Mouse (Mus musculus) midbrain, embryonic 16.5 days (tissue): ENCODE results near the gene Def6. TPM values are rescaled to one million over a fixed set of nuclear protein-coding genes. Genes with fewer than 3 reads are reported as not detected.

Source experiments
- ATAC-seq: fragments of 200-750 bp; cut with Nextera tagmentation; 2 replicates; pipeline ENCODE4 v1.8.0; 2017; ENCODE audit warnings: moderate TSS enrichment
- H3K27ac ChIP-seq: fragments of 300-500 bp; sonication (generic); 2 replicates; pipeline ENCODE4 v1.5.1; 2014; ENCODE audit warnings: mild to moderate bottlenecking, low read length, mixed read lengths
- H3K27me3 ChIP-seq: fragments of 300-500 bp; sonication (generic); 2 replicates; pipeline ENCODE4 v1.6.1; 2014; ENCODE audit warnings: low read depth, low read length, mixed read lengths; ENCODE audit not compliant: control insufficient read depth, insufficient read depth
- H3K36me3 ChIP-seq: fragments of 300-500 bp; sonication (generic); 2 replicates; pipeline ENCODE4 v1.6.1; 2014; ENCODE audit warnings: mild to moderate bottlenecking, low read length, moderate library complexity, mixed read lengths; ENCODE audit not compliant: control insufficient read depth, insufficient read depth
- H3K4me1 ChIP-seq: fragments of 300-500 bp; sonication (generic); 2 replicates; pipeline ENCODE4 v1.6.1; 2014; ENCODE audit warnings: mild to moderate bottlenecking, low read length, mixed read lengths; ENCODE audit not compliant: control insufficient read depth, insufficient read depth
- H3K4me2 ChIP-seq: fragments of 300-500 bp; sonication (generic); 2 replicates; pipeline ENCODE4 v1.6.1; 2014; ENCODE audit warnings: mild to moderate bottlenecking, low read length, mixed read lengths
- H3K4me3 ChIP-seq: fragments of 300-500 bp; sonication (generic); 2 replicates; pipeline ENCODE4 v1.5.1; 2014; ENCODE audit warnings: low read depth, mild to moderate bottlenecking, low read length, moderate library complexity, mixed read lengths
- H3K9ac ChIP-seq: fragments of 300-500 bp; sonication (generic); 2 replicates; pipeline ENCODE4 v1.6.1; 2014; ENCODE audit warnings: low read depth, low read length, mixed read lengths
- H3K9me3 ChIP-seq: fragments of 300-500 bp; sonication (generic); replicated peaks from 2 replicates; pipeline ENCODE4 v1.6.1; 2014; ENCODE audit warnings: mild to moderate bottlenecking, low read length, mixed read lengths; ENCODE audit not compliant: control insufficient read depth, poor library complexity, severe bottlenecking
- WGBS: fragments of 180-500 bp; shearing (Covaris S2); extraction: QIAGEN DNeasy Blood & Tissue Kit; methylation state at CpG from one replicate; pipeline ENCODE4 v1.1.7; 2014; 5-methylcytosine and 5-hydroxymethylcytosine counted together
- polyA plus RNA-seq: library from polyadenylated mRNA; unstranded; fragments of >200 nt; fragmentation: Nextera tagmentation; extraction: Ambion mirVana; gene quantifications from 2 replicates; pipeline ENCODE4 v1.2.1, GENCODE M21; 2015

Def6 gene
- polyA plus RNA-seq, 1 experiment from 2014 or later = 6.8 TPM

GRCm38 (mm10) chr17:28271537-28272266 lies 64.1 kb downstream of the Def6 start:
- 85% methylated on average over 12 of the region's 12 CpGs for WGBS

GRCm38 (mm10) chr17:28272281-28272680 lies 64.7 kb downstream of the Def6 start:
- WGBS = 90% methylated on average over 9 of the region's 9 CpGs

More at GRCm38 (mm10) chr17:28271537-28272266, 64.1 kb downstream of the Def6 start:
- Histone ChIP-seq H3K9me3 (no peaks in the 10 kb centered on the region), H3K27me3 (no peaks in the 10 kb centered on the region), H3K27ac (no peak overlapping the region), H3K36me3 (no peaks in the 10 kb centered on the region), H3K9ac (no peak overlapping the region), H3K4me3 (no peak overlapping the region), H3K4me1 (no peaks in the 10 kb centered on the region), H3K4me2 (no peak overlapping the region)
- ATAC-seq = no peak

GRCm38 (mm10) chr17:28272837-28273236 lies 65.3 kb downstream of the Def6 start:
- 82% methylated on average over 6 of the region's 6 CpGs for WGBS
- Histone ChIP-seq H3K9me3 (no peaks in the 10 kb centered on the region), H3K27me3 (no peaks in the 10 kb centered on the region), H3K36me3 (no peaks in the 10 kb centered on the region), H3K4me1 (0 out of 2 replicates have a peak, but pooled peaks cover 2% of the 10 kb centered on the region), H3K9ac (no peak overlapping the region), H3K4me2 (no peak overlapping the region), H3K4me3 (no peak overlapping the region), H3K27ac (no peak overlapping the region)
- ATAC-seq = no peak

More at GRCm38 (mm10) chr17:28272281-28272680, 64.7 kb downstream of the Def6 start:
- Histone ChIP-seq H3K27me3 (no peaks in the 10 kb centered on the region), H3K36me3 (no peaks in the 10 kb centered on the region), H3K9ac (no peak overlapping the region), H3K9me3 (no peaks in the 10 kb centered on the region), H3K27ac (no peak overlapping the region), H3K4me3 (no peak overlapping the region), H3K4me2 (no peak overlapping the region), H3K4me1 (no peaks in the 10 kb centered on the region)
- ATAC-seq = no peak

GRCm38 (mm10) chr17:28274739-28275138 lies 67.2 kb downstream of the Def6 start:
- Histone ChIP-seq H3K36me3 (no peaks in the 10 kb centered on the region), H3K27ac (no peak overlapping the region), H3K4me3 (no peak overlapping the region), H3K27me3 (no peaks in the 10 kb centered on the region), H3K4me1 (peaks cover 4% of the 10 kb centered on the region; the same call in 1 of the 2 replicates), H3K9me3 (no peaks in the 10 kb centered on the region), H3K9ac (no peak overlapping the region), H3K4me2 (no peak overlapping the region)
- 70% methylated on average over 3 of the region's 3 CpGs for WGBS
- ATAC-seq = no peak

- no peak overlapping the region for H3K27ac ChIP-seq
- no peak overlapping the region for H3K4me2 ChIP-seq
- H3K27me3 ChIP-seq = no peaks in the 10 kb centered on the region
- no peaks in the 10 kb centered on the region for H3K36me3 ChIP-seq
- WGBS = 86% methylated on average over 14 of the region's 14 CpGs
- H3K4me3 ChIP-seq = no peak overlapping the region
- no peaks in the 10 kb centered on the region for H3K9me3 ChIP-seq
- ATAC-seq = no peak
- H3K9ac ChIP-seq = no peak overlapping the region
- peaks cover 4% of the 10 kb centered on the region; the same call in 1 of the 2 replicates for H3K4me1 ChIP-seq
These were observed 69.6 kb downstream of the Def6 start for GRCm38 (mm10) chr17:28277226-28277625.

GRCm38 (mm10) chr17:28277721-28278120 lies 70.1 kb downstream of the Def6 start:
- no peaks in the 10 kb centered on the region for H3K27me3 ChIP-seq
- H3K4me2 ChIP-seq = no peak overlapping the region
- H3K4me1 ChIP-seq = peaks cover 4% of the 10 kb centered on the region; the same call in 1 of the 2 replicates
- no peak overlapping the region for H3K4me3 ChIP-seq
- no peaks in the 10 kb centered on the region for H3K9me3 ChIP-seq
- WGBS = 68% methylated on average over 10 of the region's 10 CpGs
- no peak overlapping the region for H3K9ac ChIP-seq
- H3K27ac ChIP-seq = no peak overlapping the region
- H3K36me3 ChIP-seq = no peaks in the 10 kb centered on the region
- ATAC-seq = no peak

- Histone ChIP-seq H3K27me3 (no peaks in the 10 kb centered on the region), H3K36me3 (no peaks in the 10 kb centered on the region), H3K4me1 (peaks cover 4% of the 10 kb centered on the region; the same call in 1 of the 2 replicates), H3K27ac (no peak overlapping the region), H3K9ac (no peak overlapping the region), H3K9me3 (no peaks in the 10 kb centered on the region), H3K4me2 (no peak overlapping the region), H3K4me3 (no peak overlapping the region)
- ATAC-seq = no peak
- 92% methylated on average over 3 of the region's 3 CpGs for WGBS
These were observed 70.6 kb downstream of the Def6 start for GRCm38 (mm10) chr17:28278156-28278555.

Other genes starting within 250 kb of the Def6 start
- gene Tcp11, start 127.1 kb upstream of the Def6 start, polyA plus RNA-seq = 2.0 TPM in 2 replicates
- 5.4 and 5.8 TPM in 2 replicates for gene Scube3, start 65.6 kb upstream of the Def6 start, polyA plus RNA-seq
- 40.4 and 42.1 TPM in 2 replicates for gene Zfp523, start 30.6 kb upstream of the Def6 start, polyA plus RNA-seq
- gene Ppard, start 24.9 kb downstream of the Def6 start, polyA plus RNA-seq = 1.2 and 1.6 TPM in 2 replicates
- gene Fance, start 105.7 kb downstream of the Def6 start, polyA plus RNA-seq = 25.2 and 26.3 TPM in 2 replicates
- 304 and 312 TPM in 2 replicates for gene Rpl10a, start 120.7 kb downstream of the Def6 start, polyA plus RNA-seq
- 1.3 and 1.4 TPM in 2 replicates for gene Tead3, start 143.0 kb downstream of the Def6 start, polyA plus RNA-seq
- gene Tulp1, start 157.4 kb downstream of the Def6 start, polyA plus RNA-seq = 1.4 and 1.7 TPM in 2 replicates